Mouse (Mus musculus): ENCODE measurements around the gene Ighmbp2. TPM values are rescaled to one million over a fixed set of nuclear protein-coding genes. Genes with fewer than 3 reads are reported as not detected.
"Not testable (repeated sequence)": the region's sequence is repeated elsewhere in the genome, so short reads cannot be mapped to it uniquely, and the experiment has no call there.

The Ighmbp2 gene
- total and polyA plus RNA-seq, 3 experiments, result 2.2 to 2.8 (median 2.3) TPM

DNA sequence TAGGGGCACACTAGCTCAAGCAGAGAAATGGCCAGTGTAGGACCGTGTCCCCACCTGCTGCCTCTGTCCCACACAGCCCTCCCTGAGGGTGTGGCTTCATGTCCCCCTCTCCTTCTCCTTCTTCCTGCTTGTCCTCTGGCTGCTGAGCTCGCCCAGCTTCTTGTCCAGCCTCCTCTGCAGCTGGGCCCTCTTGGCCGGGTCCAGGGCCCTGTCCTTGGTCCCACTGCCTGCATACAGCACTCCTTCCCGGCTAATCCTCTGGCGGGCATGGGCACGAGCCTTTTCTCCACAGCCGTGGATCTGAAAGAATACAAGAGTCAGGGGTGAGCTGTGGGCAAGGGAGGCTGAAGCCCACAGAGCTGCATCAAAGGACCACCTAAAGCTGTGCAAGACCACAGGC lies 21.5 kb downstream of the Ighmbp2 start:
- WGBS, result 89% methylated on average over 7 of the region's 7 CpGs

DNA sequence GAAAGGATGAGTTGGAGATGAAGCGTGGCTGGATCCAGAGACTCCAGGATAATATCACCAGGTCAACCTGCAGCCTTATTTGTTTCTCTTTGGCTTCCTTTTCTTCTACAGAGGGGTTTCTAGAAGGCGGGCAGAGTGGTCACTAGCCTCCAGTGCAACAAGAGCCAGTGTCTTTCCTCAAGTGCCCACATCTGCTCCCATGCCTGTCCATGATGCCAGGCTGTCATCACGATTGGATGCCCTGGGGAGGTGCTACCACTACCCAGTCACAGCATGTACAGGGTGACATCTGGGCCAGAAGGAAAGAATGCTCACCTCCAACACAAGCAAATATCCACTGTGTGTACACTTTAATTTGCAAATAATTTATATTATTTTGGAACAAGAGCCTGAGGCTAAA lies 22.2 kb downstream of the Ighmbp2 start:
- WGBS, result 88% methylated on average over 3 of the region's 3 CpGs
- no peaks in the 10 kb centered on the region for H3K36me3 ChIP-seq (ENCODE audit: control insufficient read depth, insufficient read depth, low read length)
- no peaks in the 10 kb centered on the region for H3K27me3 ChIP-seq (ENCODE audit: control insufficient read depth, insufficient read depth, low read length)
- no peak overlapping the region for H3K27ac ChIP-seq
- H3K4me1 ChIP-seq (ENCODE audit: control insufficient read depth, insufficient read depth, low read length), result no peaks in the 10 kb centered on the region
- no peak overlapping the region for H3K9ac ChIP-seq (ENCODE audit: low read depth, low read length)
- no peaks in the 10 kb centered on the region for H3K79me2 ChIP-seq (replicated peaks; ENCODE audit: control insufficient read depth, insufficient read depth, low read length)
- TF ChIP-seq CTCF (IDR thresholded peaks at IDR 0.05) (no peak), POLR2A (IDR thresholded peaks at IDR 0.05; ENCODE audit: insufficient read depth, low read depth, low read length) (no peak), EP300 (IDR thresholded peaks at IDR 0.05; ENCODE audit: insufficient read depth, low read depth, low read length) (no peak)
- H3K4me3 ChIP-seq, result no peak overlapping the region
- intact Hi-C loops (cut with DNase I), result no loop called here
- no peak for DNase-seq

More for the DNA sequence above, 21.5 kb downstream of the Ighmbp2 start:
- Histone ChIP-seq H3K4me1 (ENCODE audit: control insufficient read depth, insufficient read depth, low read length) (no peaks in the 10 kb centered on the region), H3K4me3 (no peak overlapping the region), H3K27me3 (ENCODE audit: control insufficient read depth, insufficient read depth, low read length) (no peaks in the 10 kb centered on the region), H3K36me3 (ENCODE audit: control insufficient read depth, insufficient read depth, low read length) (no peaks in the 10 kb centered on the region), H3K79me2 (replicated peaks; ENCODE audit: control insufficient read depth, insufficient read depth, low read length) (no peaks in the 10 kb centered on the region), H3K27ac (no peak overlapping the region), H3K9ac (ENCODE audit: low read depth, low read length) (no peak overlapping the region)
- no peak for DNase-seq
- intact Hi-C loops (cut with DNase I), result no loop called here
- TF ChIP-seq CTCF (IDR thresholded peaks at IDR 0.05), result no peak

- intact Hi-C loops (cut with DNase I), result no loop called here
- WGBS, result 91% methylated on average over 8 of the region's 8 CpGs
- no peak for DNase-seq
- TF ChIP-seq CTCF (IDR thresholded peaks at IDR 0.05), result no peak
- no peak for TF ChIP-seq EP300 (IDR thresholded peaks at IDR 0.05; ENCODE audit: insufficient read depth, low read depth, low read length)
- no peak for TF ChIP-seq POLR2A (IDR thresholded peaks at IDR 0.05; ENCODE audit: insufficient read depth, low read depth, low read length)
- Histone ChIP-seq H3K79me2 (replicated peaks; ENCODE audit: control insufficient read depth, insufficient read depth, low read length) (no peaks in the 10 kb centered on the region), H3K4me1 (ENCODE audit: control insufficient read depth, insufficient read depth, low read length) (no peaks in the 10 kb centered on the region), H3K27ac (no peak overlapping the region), H3K9ac (ENCODE audit: low read depth, low read length) (no peak overlapping the region), H3K36me3 (ENCODE audit: control insufficient read depth, insufficient read depth, low read length) (no peaks in the 10 kb centered on the region), H3K4me3 (no peak overlapping the region), H3K27me3 (ENCODE audit: control insufficient read depth, insufficient read depth, low read length) (no peaks in the 10 kb centered on the region)
Observed at GRCm38 (mm10) chr19:3260016-3260415, 22.8 kb downstream of the Ighmbp2 start.

DNA sequence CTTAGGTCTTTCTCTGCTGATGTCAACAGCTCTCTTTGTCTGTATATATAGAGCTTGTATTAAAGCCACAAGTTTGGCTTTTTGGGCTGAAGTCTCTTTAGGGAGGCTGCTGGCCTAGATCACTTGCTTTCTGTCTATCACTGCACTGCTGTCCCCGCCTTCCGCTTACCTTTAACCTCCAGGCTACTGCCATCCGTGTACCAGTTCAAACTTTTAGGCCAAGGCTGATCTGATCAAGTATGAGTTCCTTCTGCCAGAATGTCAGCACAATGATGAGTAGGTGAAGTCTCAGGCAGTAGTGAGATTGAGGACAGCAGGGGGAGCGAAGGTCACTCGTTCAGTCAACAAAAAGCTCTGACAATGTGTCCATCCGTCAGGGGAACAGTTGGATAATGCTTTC lies 57.6 kb downstream of the Ighmbp2 start:
- WGBS, result 62% methylated on average over 5 of the region's 6 CpGs
- H3K4me3 ChIP-seq; H3K27me3 ChIP-seq (ENCODE audit: control insufficient read depth, insufficient read depth, low read length); H3K27ac ChIP-seq; H3K36me3 ChIP-seq (ENCODE audit: control insufficient read depth, insufficient read depth, low read length); H3K9ac ChIP-seq (ENCODE audit: low read depth, low read length); intact Hi-C loops (cut with DNase I); DNase-seq; H3K79me2 ChIP-seq (replicated peaks; ENCODE audit: control insufficient read depth, insufficient read depth, low read length); H3K4me1 ChIP-seq (ENCODE audit: control insufficient read depth, insufficient read depth, low read length): not testable (repeated sequence)

GRCm38 (mm10) chr19:3214937-3215336 lies 67.9 kb downstream of the Ighmbp2 start:
- intact Hi-C loops (cut with DNase I); DNase-seq; H3K27me3 ChIP-seq (ENCODE audit: control insufficient read depth, insufficient read depth, low read length); H3K4me3 ChIP-seq; H3K36me3 ChIP-seq (ENCODE audit: control insufficient read depth, insufficient read depth, low read length); H3K9ac ChIP-seq (ENCODE audit: low read depth, low read length); H3K27ac ChIP-seq; H3K4me1 ChIP-seq (ENCODE audit: control insufficient read depth, insufficient read depth, low read length); H3K79me2 ChIP-seq (replicated peaks; ENCODE audit: control insufficient read depth, insufficient read depth, low read length): not testable (repeated sequence)
- 56% methylated on average over 1 of the region's 1 CpGs for WGBS

Small RNA genes within 50 kb of the gene (microRNA-seq; reads per million reads assigned to microRNA genes)
- 0 reads per million in 2 experiments for gene Mir6984

Other genes with a start within 250 kb of the Ighmbp2 start
- 10 to 100 TPM; 79.4 to 90.1 TPM for gene Mrpl21, start 116 bp downstream of the Ighmbp2 start, total RNA-seq (2021)
- gene Mrpl21, start 116 bp downstream of the Ighmbp2 start, polyA plus RNA-seq (2012; rRNA removed), result 65.3 and 76.9 TPM in 2 replicates
- gene Cpt1a, start 39.3 kb upstream of the Ighmbp2 start, total RNA-seq (2021), result 10 to 100 TPM; 44.0 to 54.7 TPM
- 42.9 and 49.4 TPM in 2 replicates for gene Cpt1a, start 39.3 kb upstream of the Ighmbp2 start, polyA plus RNA-seq (2012; rRNA removed)
- 1 to 10 TPM; 2.5 to 2.6 TPM for gene Tesmin, start 105.8 kb upstream of the Ighmbp2 start, total RNA-seq (2021)
- gene Tesmin, start 105.8 kb upstream of the Ighmbp2 start, polyA plus RNA-seq (2012; rRNA removed), result 1.8 and 2.2 TPM in 2 replicates
- not detected for gene Gal, start 131.5 kb upstream of the Ighmbp2 start, total RNA-seq (2021)
- 0.14 TPM in 1 of 2 replicates, not detected in the other for gene Gal, start 131.5 kb upstream of the Ighmbp2 start, polyA plus RNA-seq (2012; rRNA removed)

All from heart, adult 2 months (tissue).